Mouse (Mus musculus): Measurements from ENCODE around the gene Rpl18.

Rpl18 gene

GRCm38 (mm10) chr7:45715741-45716459 lies 643 bp downstream of the Rpl18 start:
- DNase-seq = peak; percentile 63

GRCm38 (mm10) chr7:45716460-45716857 lies 1.2 kb downstream of the Rpl18 start:
- DNase-seq = peak; percentile 53

GRCm38 (mm10) chr7:45716952-45717917 lies 2.0 kb downstream of the Rpl18 start:
- DNase-seq = peak; percentile 54

GRCm38 (mm10) chr7:45717918-45718297 lies 2.7 kb downstream of the Rpl18 start, which contains the start of gene Sphk2:
Gene Sphk2, minus strand, starts transcription at chr7:45718002.
- peak; percentile 99 for DNase-seq

GRCm38 (mm10) chr7:45718331-45718730 lies 3.1 kb downstream of the Rpl18 start:
- DNase-seq = no peak

GRCm38 (mm10) chr7:45719180-45719579 lies 3.9 kb downstream of the Rpl18 start:
- peak; percentile 55 for DNase-seq

GRCm38 (mm10) chr7:45719738-45720412 lies 4.6 kb downstream of the Rpl18 start:
- peak; percentile 47 for DNase-seq

GRCm38 (mm10) chr7:45720413-45721233 lies 5.4 kb downstream of the Rpl18 start, which contains the start of gene Fam83e:
Gene Fam83e, plus strand, starts transcription at chr7:45721212.
- peak; percentile 34 for DNase-seq

- DNase-seq = peak; percentile 50
Observed at GRCm38 (mm10) chr7:45721234-45721571, 5.9 kb downstream of the Rpl18 start.

GRCm38 (mm10) chr7:45721642-45722347 lies 6.5 kb downstream of the Rpl18 start:
- peak; percentile 43 for DNase-seq

- DNase-seq = peak; percentile 53
Observed at GRCm38 (mm10) chr7:45722348-45722713, 7.1 kb downstream of the Rpl18 start.

- peak; percentile 23 for DNase-seq
Observed at GRCm38 (mm10) chr7:45723301-45723700, 8.0 kb downstream of the Rpl18 start.

GRCm38 (mm10) chr7:45723781-45724180 lies 8.5 kb downstream of the Rpl18 start:
- peak; percentile 24 for DNase-seq

GRCm38 (mm10) chr7:45725151-45725550 lies 9.9 kb downstream of the Rpl18 start:
- no peak for DNase-seq

GRCm38 (mm10) chr7:45725713-45726112 lies 10.5 kb downstream of the Rpl18 start, which contains the start of gene Spaca4:
Gene Spaca4, minus strand, starts transcription at chr7:45725813.
- DNase-seq = no peak

GRCm38 (mm10) chr7:45726419-45726818 lies 11.2 kb downstream of the Rpl18 start:
- no peak for DNase-seq

- no peak for DNase-seq
Observed at GRCm38 (mm10) chr7:45727625-45728024, 12.4 kb downstream of the Rpl18 start.

GRCm38 (mm10) chr7:45730727-45731431 lies 15.6 kb downstream of the Rpl18 start:
- DNase-seq = no peak

GRCm38 (mm10) chr7:45733477-45733876 lies 18.2 kb downstream of the Rpl18 start:
- DNase-seq = no peak

- DNase-seq = peak; percentile 84
Observed at GRCm38 (mm10) chr7:45739162-45739763, 24.0 kb downstream of the Rpl18 start.
